Mouse (Mus musculus) intestine, embryonic 14.5 days (tissue): ENCODE data around the gene Acot11. TPM values are rescaled to one million over a fixed set of nuclear protein-coding genes. Genes with fewer than 3 reads are reported as not detected.
A peak's percentile ranks its signal among the peaks of the same experiment; 100 is the strongest.

Source experiments
- ATAC-seq: fragments of 200-750 bp; cut with Nextera tagmentation; replicated peaks from 2 replicates; pipeline ENCODE4 v1.8.0; 2017; ENCODE audit warnings: low read depth, moderate number of reproducible peaks, moderate TSS enrichment, moderate library complexity; ENCODE audit not compliant: low FRiP score, low TSS enrichment
- DNase-seq: peaks from one replicate; pipeline ENCODE4 v3.0.0-alpha.2; 2018; ENCODE audit warnings: low spot score
- H3K27ac ChIP-seq: fragments of 300-500 bp; sonication (generic); 2 replicates; pipeline ENCODE4 v1.5.1; 2014; ENCODE audit warnings: low read depth, mild to moderate bottlenecking, control low read depth
- H3K27me3 ChIP-seq: fragments of 300-500 bp; sonication (generic); replicated peaks from 2 replicates; pipeline ENCODE4 v1.6.1; 2014; ENCODE audit warnings: low read length, control low read depth; ENCODE audit not compliant: control insufficient read depth, insufficient read depth
- H3K36me3 ChIP-seq: fragments of 300-500 bp; sonication (generic); 2 replicates; pipeline ENCODE4 v1.6.1; 2014; ENCODE audit warnings: low read length, control low read depth; ENCODE audit not compliant: control insufficient read depth, insufficient read depth
- H3K4me1 ChIP-seq: fragments of 300-500 bp; sonication (generic); replicated peaks from 2 replicates; pipeline ENCODE4 v1.6.1; 2014; ENCODE audit warnings: low read length, control low read depth, mixed read lengths; ENCODE audit not compliant: control insufficient read depth, insufficient read depth
- H3K4me2 ChIP-seq: fragments of 300-500 bp; sonication (generic); 2 replicates; pipeline ENCODE4 v1.6.1; 2014; ENCODE audit warnings: low read length
- H3K4me3 ChIP-seq: fragments of 300-500 bp; sonication (generic); 2 replicates; pipeline ENCODE4 v1.5.1; 2014; ENCODE audit warnings: low read depth, low read length, control low read depth, mixed read lengths
- H3K9ac ChIP-seq: fragments of 300-500 bp; sonication (generic); 2 replicates; pipeline ENCODE4 v1.6.1; 2014; ENCODE audit warnings: mild to moderate bottlenecking, low read length
- H3K9me3 ChIP-seq: fragments of 300-500 bp; sonication (generic); 2 replicates; pipeline ENCODE4 v1.6.1; 2016; ENCODE audit warnings: low read length, control low read depth; ENCODE audit not compliant: control insufficient read depth
- WGBS: fragments of 180-500 bp; shearing (Covaris S2); extraction: QIAGEN DNeasy Blood & Tissue Kit; methylation state at CpG from one replicate; pipeline ENCODE4 v1.1.7; 2014; 5-methylcytosine and 5-hydroxymethylcytosine counted together
- polyA plus RNA-seq: library from polyadenylated mRNA; unstranded; fragments of >200 nt; fragmentation: Nextera tagmentation; extraction: Ambion mirVana; gene quantifications from 2 replicates; pipeline ENCODE4 v1.2.1, GENCODE M21; 2014

Acot11 gene
- polyA plus RNA-seq, result 5.9 and 7.3 TPM in 2 replicates

DNA sequence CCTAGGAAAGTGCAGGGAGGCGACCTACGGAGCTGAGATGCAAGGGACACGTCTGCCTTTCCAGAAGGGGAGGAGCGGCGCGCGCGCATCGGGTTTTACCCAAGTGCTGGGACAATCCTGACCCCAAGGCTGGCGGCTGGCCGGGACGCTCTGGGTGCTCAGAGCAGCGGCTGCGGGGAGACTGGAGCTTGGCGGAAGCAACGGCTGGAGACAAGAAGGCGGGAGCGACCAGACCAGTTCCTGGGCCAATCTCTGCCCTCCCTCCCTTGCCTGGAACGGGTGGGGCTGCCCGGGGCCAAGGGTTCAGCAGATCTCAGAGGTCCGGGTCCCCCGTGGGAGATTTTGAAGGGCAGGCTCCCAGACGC lies at the start of gene Acot11:
TSS of gene Acot11 (minus strand) at position 89 of the 365 bp plus-strand sequence.
- 3% methylated on average over 23 of the region's 23 CpGs for WGBS
- Histone ChIP-seq H3K9ac (peak within 1 kb of the TSS; percentile 17; the same call in 1 of the 2 replicates), H3K4me1 (peaks cover 9% of the 10 kb centered on the region), H3K27ac (no peak within 1 kb of the TSS), H3K9me3 (0 out of 2 replicates have a peak, but pooled peaks cover under 1% of the 10 kb centered on the region), H3K27me3 (0 out of 2 replicates have a peak, but pooled peaks cover 2% of the 10 kb centered on the region), H3K4me2 (peak within 1 kb of the TSS; percentile 49), H3K36me3 (no peaks in the 10 kb centered on the region), H3K4me3 (peak within 1 kb of the TSS; percentile 22)
- ATAC-seq (peak; percentile 48; the same call in 1 of the 2 replicates), DNase-seq (peak; percentile 75)

DNA sequence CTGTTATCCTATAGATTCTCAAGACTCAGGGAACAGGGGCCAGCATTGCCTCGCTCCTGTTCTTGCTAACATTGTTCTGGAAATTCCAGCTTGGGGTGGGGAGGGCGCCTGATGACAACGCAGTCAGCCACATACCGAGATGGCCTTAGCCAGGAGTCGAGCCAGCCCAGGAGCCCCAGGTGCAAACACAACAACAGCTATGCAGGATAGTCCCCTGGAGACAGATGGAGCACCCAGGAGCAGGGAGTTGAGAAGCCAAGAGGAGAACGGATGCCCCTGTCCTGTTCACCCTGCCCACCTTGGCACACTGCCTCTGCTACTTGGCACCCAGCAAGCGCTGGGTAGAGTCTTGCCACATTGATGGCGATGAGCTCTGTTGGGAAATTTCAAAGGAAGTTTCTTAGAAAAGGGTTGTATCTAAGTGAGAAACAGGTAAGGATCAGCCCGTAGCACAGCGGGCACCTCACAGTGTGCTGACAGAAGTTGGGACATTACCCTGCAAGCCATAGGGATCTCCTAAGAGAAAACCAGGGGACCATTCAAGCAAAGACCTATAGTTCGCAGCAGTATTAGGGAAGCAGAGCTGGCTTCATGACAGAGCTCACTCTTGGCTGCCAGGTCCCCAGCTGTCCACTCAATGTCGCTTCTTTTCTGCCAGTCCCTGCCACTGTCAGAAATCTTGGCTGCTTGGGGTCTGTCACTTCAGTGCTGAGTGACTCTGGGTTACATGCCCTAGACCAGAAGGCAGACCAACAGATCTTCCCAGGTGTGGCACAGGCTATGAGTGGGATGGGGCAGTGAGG lies 43.7 kb upstream of the Acot11 start:
- no peaks in the 10 kb centered on the region for H3K9me3 ChIP-seq
- WGBS, result 43% methylated on average over 12 of the region's 12 CpGs
- ATAC-seq, result no peak; the same call in 1 of the 2 replicates
- H3K27me3 ChIP-seq, result no peaks in the 10 kb centered on the region
- peak overlapping the region; percentile 35; the same call in 1 of the 2 replicates for H3K4me2 ChIP-seq
- H3K9ac ChIP-seq, result no peak overlapping the region
- no peak for DNase-seq
- H3K4me3 ChIP-seq, result no peak overlapping the region
- H3K36me3 ChIP-seq, result no peaks in the 10 kb centered on the region
- H3K4me1 ChIP-seq, result peaks cover 22% of the 10 kb centered on the region
- peak overlapping the region; percentile 79 for H3K27ac ChIP-seq

DNA sequence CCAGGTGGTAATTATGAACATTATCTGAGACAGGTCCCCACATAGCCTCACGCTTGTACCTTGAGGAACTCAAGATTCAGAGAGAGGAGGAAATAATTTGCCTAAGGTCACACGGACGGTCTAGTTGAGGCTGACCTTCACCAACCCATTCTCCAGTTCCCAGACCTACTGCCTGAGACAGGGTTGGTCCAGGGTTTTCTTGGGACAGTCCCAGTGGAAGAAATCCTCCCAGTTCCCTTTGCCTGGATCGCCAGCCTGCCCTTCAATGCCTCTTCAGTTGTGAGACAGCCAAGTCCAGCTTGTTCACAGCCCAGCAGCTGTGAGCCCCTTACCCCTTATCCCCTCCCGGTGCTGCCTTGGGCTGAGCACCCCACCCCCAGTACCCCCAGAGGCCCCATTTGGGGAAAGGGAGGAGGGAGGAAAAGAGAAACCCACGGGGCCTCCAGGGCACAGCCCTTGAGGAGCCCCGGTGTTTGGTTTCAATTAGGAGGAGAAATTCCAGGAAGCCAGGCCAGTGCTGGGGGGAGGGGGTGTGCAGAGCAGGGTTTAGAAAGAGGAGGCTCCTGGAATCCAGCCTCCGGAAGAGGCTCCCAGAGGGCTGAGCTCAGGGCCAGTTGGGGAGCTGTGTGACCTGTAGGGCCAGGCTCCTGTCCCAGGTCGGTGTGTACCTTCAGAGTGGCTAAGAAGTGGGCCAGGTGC lies 42.9 kb upstream of the Acot11 start:
- Histone ChIP-seq H3K9ac (no peak overlapping the region), H3K4me1 (peaks cover 22% of the 10 kb centered on the region), H3K4me3 (no peak overlapping the region), H3K27me3 (no peaks in the 10 kb centered on the region), H3K27ac (peak overlapping the region; percentile 79), H3K4me2 (peak overlapping the region; percentile 35), H3K36me3 (no peaks in the 10 kb centered on the region), H3K9me3 (no peaks in the 10 kb centered on the region)
- WGBS, result 6% methylated on average over 9 of the region's 9 CpGs
- ATAC-seq (peak; percentile 88), DNase-seq (peak; percentile 86)

DNA sequence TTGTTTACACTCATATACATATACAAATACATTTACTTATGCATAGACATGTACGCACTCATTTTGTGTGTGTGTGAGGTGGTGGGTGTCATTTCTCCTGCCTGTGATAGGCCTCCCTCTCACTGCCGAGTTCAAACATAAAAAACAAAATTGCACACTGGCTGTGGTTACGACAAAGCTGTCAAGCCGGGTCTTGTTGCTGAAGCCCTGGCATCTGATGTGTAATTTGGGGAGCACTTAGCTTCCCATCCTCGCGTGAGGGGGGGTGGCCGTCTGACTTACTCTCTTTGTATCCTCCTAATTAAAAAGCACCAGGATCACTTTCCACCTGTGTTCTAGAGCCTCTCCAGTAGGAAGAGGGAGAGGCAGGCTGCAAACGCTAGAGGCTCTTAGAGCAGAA lies 37.8 kb upstream of the Acot11 start:
- H3K27ac ChIP-seq, result peak overlapping the region; percentile 98
- DNase-seq (no peak), ATAC-seq (no peak)
- no peaks in the 10 kb centered on the region for H3K36me3 ChIP-seq
- peaks cover 38% of the 10 kb centered on the region for H3K4me1 ChIP-seq
- no peaks in the 10 kb centered on the region for H3K9me3 ChIP-seq
- no peaks in the 10 kb centered on the region for H3K27me3 ChIP-seq
- WGBS, result 59% methylated on average over 8 of the region's 8 CpGs
- H3K9ac ChIP-seq, result no peak overlapping the region
- no peak overlapping the region for H3K4me2 ChIP-seq
- H3K4me3 ChIP-seq, result no peak overlapping the region

DNA sequence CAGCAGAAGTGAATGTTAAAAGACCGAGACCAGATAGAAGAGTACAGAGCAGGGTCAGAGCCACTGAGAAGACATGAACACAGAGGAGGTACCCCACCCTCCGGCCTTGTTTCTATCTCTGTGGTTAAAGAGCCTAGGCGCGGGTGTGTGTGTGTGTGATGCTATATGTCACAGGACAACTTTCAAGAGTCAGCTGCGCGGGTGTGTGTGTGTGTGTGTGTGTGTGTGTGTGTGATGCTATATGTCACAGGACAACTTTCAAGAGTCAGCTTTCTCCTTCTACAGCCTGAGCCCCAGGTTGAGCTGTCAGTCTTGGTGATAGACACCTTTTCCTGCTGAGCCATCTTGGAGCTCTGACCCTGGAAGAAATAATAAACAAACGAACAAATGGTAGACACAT lies 37.1 kb upstream of the Acot11 start:
- Histone ChIP-seq H3K27ac (peak overlapping the region; percentile 98), H3K4me2 (no peak overlapping the region; the same call in 1 of the 2 replicates), H3K27me3 (no peaks in the 10 kb centered on the region), H3K4me1 (peaks cover 36% of the 10 kb centered on the region), H3K9ac (0 out of 2 replicates have a peak overlapping the region, but pooled peaks have one; percentile 0), H3K4me3 (no peak overlapping the region), H3K9me3 (no peaks in the 10 kb centered on the region), H3K36me3 (no peaks in the 10 kb centered on the region)
- no peak for DNase-seq
- 46% methylated on average over 7 of the region's 7 CpGs for WGBS
- ATAC-seq, result no peak

DNA sequence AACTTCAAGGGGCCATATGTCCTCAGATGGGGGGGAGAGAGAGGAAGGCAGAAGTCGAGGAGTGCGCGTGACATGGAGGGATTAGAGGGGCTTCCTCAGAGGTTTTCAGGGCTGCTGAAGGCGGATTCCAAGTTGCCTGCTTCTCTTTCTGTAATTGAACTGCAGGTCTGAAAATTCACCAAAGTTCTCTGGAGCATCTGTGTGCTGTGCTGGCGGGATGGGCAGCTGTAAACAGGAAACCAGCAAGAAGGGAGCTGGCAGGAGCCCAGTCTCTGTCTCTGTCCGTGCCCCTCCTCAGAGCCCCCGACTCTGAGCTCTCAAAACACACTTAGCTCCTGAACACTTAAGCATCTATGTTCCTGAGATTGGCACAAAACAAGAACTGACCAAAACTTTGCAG lies 36.5 kb upstream of the Acot11 start:
- H3K9ac ChIP-seq, result 0 out of 2 replicates have a peak overlapping the region, but pooled peaks have one; percentile 0
- peak overlapping the region; percentile 99 for H3K4me2 ChIP-seq
- no peak for ATAC-seq
- no peaks in the 10 kb centered on the region for H3K9me3 ChIP-seq
- no peaks in the 10 kb centered on the region for H3K36me3 ChIP-seq
- peaks cover 34% of the 10 kb centered on the region for H3K4me1 ChIP-seq
- H3K27ac ChIP-seq, result peak overlapping the region; percentile 98
- 26% methylated on average over 7 of the region's 7 CpGs for WGBS
- no peaks in the 10 kb centered on the region for H3K27me3 ChIP-seq
- H3K4me3 ChIP-seq, result no peak overlapping the region
- DNase-seq, result no peak

DNA sequence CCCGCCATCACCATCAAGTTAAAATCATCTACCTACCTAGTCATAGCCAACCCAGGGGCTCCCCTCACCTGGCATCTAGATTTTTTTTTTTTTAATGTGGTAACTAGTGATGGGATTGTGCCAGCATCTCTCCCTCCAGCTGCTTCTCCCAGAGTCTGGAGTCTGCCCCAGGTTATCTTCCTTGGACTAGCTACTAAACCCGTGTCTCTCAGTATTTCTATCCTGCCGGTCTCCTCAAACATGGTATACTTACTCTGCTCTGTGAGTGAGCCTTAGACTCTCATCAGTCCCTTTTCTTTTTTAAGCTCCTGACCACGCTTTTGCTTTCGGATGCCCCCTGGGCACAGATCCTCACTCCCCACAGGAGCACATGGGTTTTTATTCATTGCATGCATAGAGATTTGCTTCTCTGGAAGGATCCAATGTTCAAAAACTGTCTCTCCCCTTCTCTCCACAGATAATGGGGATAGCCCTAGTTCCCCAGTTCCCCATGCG lies 35.9 kb upstream of the Acot11 start:
- peak overlapping the region; percentile 98 for H3K27ac ChIP-seq
- peak overlapping the region; percentile 58 for H3K4me3 ChIP-seq
- H3K27me3 ChIP-seq, result no peaks in the 10 kb centered on the region
- H3K9me3 ChIP-seq, result no peaks in the 10 kb centered on the region
- WGBS, result 26% methylated on average over 6 of the region's 6 CpGs
- peaks cover 34% of the 10 kb centered on the region for H3K4me1 ChIP-seq
- peak overlapping the region; percentile 78 for H3K9ac ChIP-seq
- peak overlapping the region; percentile 99 for H3K4me2 ChIP-seq
- no peaks in the 10 kb centered on the region for H3K36me3 ChIP-seq
- DNase-seq, result no peak
- ATAC-seq, result no peak

DNA sequence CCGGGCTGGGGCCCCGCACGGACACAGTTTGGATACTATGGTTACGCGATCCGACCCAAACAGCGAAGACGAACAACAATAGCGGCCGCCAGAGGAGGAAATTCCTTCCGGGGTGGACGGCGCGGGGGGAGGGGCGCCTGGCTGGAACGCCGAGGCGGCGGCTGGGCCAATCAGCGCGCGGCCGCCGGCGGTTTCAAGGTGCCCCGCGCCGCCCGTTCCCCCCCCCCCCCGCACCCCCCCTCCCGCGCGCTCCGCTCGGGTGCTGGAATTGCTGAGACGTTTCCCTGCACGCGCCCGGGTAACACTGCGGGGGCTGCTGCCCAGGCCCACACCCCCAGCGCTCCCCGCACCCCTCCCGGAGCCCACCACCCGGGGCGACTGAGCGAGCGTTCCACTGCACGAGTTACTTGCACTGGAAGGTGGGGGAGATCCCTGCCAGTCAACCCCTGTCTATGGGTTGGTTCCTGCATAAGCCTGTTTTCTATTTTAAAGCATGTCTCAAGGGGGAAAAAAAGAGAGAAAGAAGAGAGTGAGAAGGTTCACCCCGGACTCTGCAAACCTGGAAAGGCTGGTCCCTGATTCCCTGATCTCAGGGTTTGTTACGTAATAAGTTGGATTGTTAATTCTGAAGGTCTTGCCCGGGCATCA lies 35.3 kb upstream of the Acot11 start:
- Histone ChIP-seq H3K36me3 (no peaks in the 10 kb centered on the region), H3K4me3 (peak overlapping the region; percentile 58), H3K27me3 (no peaks in the 10 kb centered on the region), H3K4me2 (peak overlapping the region; percentile 99), H3K4me1 (peaks cover 34% of the 10 kb centered on the region), H3K27ac (peak overlapping the region; percentile 98), H3K9me3 (no peaks in the 10 kb centered on the region), H3K9ac (peak overlapping the region; percentile 78)
- under 1% methylated on average over 36 of the region's 51 CpGs for WGBS
- DNase-seq (peak; percentile 97), ATAC-seq (peak; percentile 65; the same call in 1 of the 2 replicates)
